Mouse (Mus musculus) neural tube, embryonic 13.5 days (tissue): ENCODE data around the gene Phf13. TPM values are rescaled to one million over a fixed set of nuclear protein-coding genes. Genes with fewer than 3 reads are reported as not detected.
A peak's percentile ranks its signal among the peaks of the same experiment; 100 is the strongest.

Experiments
- ATAC-seq: fragments of 200-750 bp; cut with Nextera tagmentation; 2 replicates; pipeline ENCODE4 v1.8.0; 2017; ENCODE audit warnings: low read depth, mild to moderate bottlenecking, moderate TSS enrichment, moderate library complexity
- H3K27ac ChIP-seq: fragments of 300-500 bp; sonication (generic); replicated peaks from 2 replicates; pipeline ENCODE4 v1.5.1; 2015; ENCODE audit warnings: moderate library complexity, mild to moderate bottlenecking, inconsistent platforms
- H3K27me3 ChIP-seq: fragments of 300-500 bp; sonication (generic); 2 replicates; pipeline ENCODE4 v1.6.1; 2015; ENCODE audit warnings: mild to moderate bottlenecking, inconsistent platforms
- H3K36me3 ChIP-seq: fragments of 300-500 bp; sonication (generic); 2 replicates; pipeline ENCODE4 v1.6.1; 2015; ENCODE audit warnings: mild to moderate bottlenecking, inconsistent platforms
- H3K4me1 ChIP-seq: fragments of 300-500 bp; sonication (generic); replicated peaks from 2 replicates; pipeline ENCODE4 v1.6.1; 2015; ENCODE audit warnings: inconsistent platforms
- H3K4me2 ChIP-seq: fragments of 300-500 bp; sonication (generic); 2 replicates; pipeline ENCODE4 v1.6.1; 2015; ENCODE audit warnings: inconsistent platforms, mild to moderate bottlenecking, moderate library complexity
- H3K4me3 ChIP-seq: fragments of 300-500 bp; sonication (generic); 2 replicates; pipeline ENCODE4 v1.5.1; 2015; ENCODE audit warnings: mild to moderate bottlenecking, inconsistent platforms
- H3K9ac ChIP-seq: fragments of 300-500 bp; sonication (generic); 2 replicates; pipeline ENCODE4 v1.6.1; 2015; ENCODE audit warnings: moderate library complexity, mild to moderate bottlenecking, inconsistent platforms
- H3K9me3 ChIP-seq: fragments of 300-500 bp; sonication (generic); 2 replicates; pipeline ENCODE4 v1.6.1; 2016; ENCODE audit warnings: inconsistent platforms
- WGBS: fragments of 180-500 bp; shearing (Covaris S2); methylation state at CpG from one replicate; pipeline ENCODE4 v1.1.7; 2015; 5-methylcytosine and 5-hydroxymethylcytosine counted together
- polyA plus RNA-seq: library from polyadenylated mRNA; unstranded; fragments of >200 nt; fragmentation: Nextera tagmentation; extraction: Ambion mirVana; gene quantifications from 2 replicates; pipeline ENCODE4 v1.2.1, GENCODE M21; 2015

The Phf13 gene
- polyA plus RNA-seq, 1 experiment from 2014 or later, result 19.1 TPM

DNA sequence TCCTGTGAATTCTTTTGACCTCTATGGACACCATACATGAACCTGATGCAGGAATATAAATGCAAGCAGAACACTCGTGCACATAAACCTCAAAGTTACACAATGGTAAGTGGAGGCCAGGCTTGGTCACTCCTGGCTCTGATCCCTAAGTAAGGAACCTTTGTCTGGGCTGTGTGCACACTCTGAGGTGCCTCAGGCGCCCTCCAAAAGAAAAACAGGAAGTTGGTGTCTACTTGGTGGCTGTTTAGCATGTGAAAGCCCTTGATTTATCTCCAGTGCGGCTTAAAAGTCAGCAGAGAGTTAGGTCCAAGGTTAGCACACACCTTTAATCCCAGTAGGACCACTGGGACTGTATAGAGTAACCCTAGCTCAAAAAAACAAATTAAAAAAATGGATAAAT lies 3.4 kb upstream of the Phf13 start:
- ATAC-seq, result no peak
- Histone ChIP-seq H3K27ac (no peak overlapping the region), H3K9ac (no peak overlapping the region), H3K4me2 (no peak overlapping the region), H3K4me1 (peaks cover 14% of the 10 kb centered on the region), H3K9me3 (no peaks in the 10 kb centered on the region), H3K27me3 (no peaks in the 10 kb centered on the region), H3K36me3 (no peaks in the 10 kb centered on the region), H3K4me3 (no peak overlapping the region)
- 51% methylated on average over 3 of the region's 3 CpGs for WGBS

DNA sequence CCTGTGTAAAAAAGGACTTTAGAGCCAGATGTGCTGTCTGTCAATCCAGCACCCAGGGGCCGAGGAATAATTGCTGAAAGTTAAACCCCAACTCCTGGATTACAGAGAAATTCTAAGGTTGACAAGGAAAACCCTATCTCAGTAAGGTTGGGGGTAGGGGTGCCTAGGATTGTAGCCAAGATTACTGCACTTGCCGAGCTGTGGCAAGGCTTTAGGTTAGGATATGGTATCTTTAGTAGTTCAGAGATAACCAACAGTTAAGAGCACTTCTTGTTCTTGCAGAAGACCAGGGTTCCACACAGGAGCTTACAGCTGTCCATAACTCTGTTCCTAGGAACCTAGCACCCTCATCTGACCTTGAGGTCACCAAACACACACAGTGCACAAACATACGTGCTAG lies 1.6 kb upstream of the Phf13 start:
- 79% methylated on average over 3 of the region's 3 CpGs for WGBS

DNA sequence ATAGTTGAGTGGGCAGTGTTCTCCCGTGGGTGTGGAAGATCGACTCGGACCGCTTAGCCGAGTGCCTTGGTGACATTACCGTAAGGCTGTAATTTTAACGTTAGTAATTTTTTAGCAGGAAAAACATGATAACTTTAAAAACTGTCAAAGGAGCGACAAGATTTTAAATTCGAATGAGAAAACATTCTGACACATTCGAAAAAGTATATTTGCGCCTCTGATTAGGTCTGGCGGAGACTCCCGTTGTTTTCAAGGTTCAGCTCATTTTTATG lies 829 bp upstream of the Phf13 start:
- H3K4me1 ChIP-seq, result peaks cover 29% of the 10 kb centered on the region
- H3K4me3 ChIP-seq, result peak overlapping the region; percentile 98
- H3K27me3 ChIP-seq, result no peaks in the 10 kb centered on the region
- H3K27ac ChIP-seq, result peak overlapping the region; percentile 89
- H3K4me2 ChIP-seq, result peak overlapping the region; percentile 66
- ATAC-seq, result no peak
- peaks cover 13% of the 10 kb centered on the region for H3K36me3 ChIP-seq
- 5% methylated on average over 13 of the region's 13 CpGs for WGBS
- peak overlapping the region; percentile 83 for H3K9ac ChIP-seq
- H3K9me3 ChIP-seq, result no peaks in the 10 kb centered on the region

More for the DNA sequence above, 1.6 kb upstream of the Phf13 start:
- Histone ChIP-seq H3K9me3 (no peaks in the 10 kb centered on the region), H3K4me2 (peak overlapping the region; percentile 66), H3K4me1 (peaks cover 29% of the 10 kb centered on the region), H3K9ac (peak overlapping the region; percentile 83), H3K36me3 (peaks cover 5% of the 10 kb centered on the region; the same call in 1 of the 2 replicates), H3K4me3 (peak overlapping the region; percentile 98), H3K27ac (no peak overlapping the region), H3K27me3 (no peaks in the 10 kb centered on the region)
- ATAC-seq, result no peak

DNA sequence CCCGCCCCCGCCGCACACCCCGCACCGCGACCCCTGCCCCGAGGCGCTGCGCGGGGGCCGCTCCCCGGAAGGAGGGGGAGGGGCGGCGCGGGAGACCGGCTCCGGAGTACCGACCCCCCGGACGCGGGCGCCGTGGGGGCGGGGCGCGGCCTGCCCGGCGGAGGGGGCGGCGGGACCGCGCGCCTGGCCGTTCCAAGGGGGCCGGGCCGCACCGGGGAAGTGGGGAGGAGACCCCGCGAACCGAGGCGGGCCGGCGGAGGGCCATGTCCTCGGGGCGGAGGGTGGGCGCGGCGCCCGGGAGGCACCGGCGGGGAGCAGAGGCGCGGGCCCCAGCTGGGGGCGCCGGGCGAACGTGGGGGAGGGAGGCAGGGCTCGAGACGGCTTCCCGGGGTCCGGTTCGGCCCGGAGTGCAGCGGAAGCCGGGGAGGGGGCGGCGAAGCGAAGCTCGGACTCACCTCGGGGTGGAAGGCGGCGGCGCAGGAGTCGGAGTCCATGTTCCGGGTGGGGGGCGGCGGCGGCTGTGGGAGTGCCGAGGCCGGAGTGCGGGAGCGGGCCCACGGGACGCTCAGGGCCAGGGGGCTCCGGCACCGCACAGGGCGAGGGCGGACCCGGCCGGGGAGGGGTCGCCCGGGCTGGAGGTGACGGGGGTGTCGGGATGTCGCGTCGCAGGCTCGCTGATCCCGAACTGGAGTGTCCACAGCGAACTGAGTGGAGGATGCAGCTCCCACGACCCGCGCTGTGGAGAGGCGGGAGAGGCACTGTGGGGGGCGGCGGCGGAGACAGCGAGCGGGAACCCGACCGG lies 486 bp downstream of the Phf13 start:
- Histone ChIP-seq H3K4me1 (peaks cover 29% of the 10 kb centered on the region), H3K4me2 (peak overlapping the region; percentile 84), H3K9me3 (no peaks in the 10 kb centered on the region), H3K4me3 (peak overlapping the region; percentile 98), H3K36me3 (peaks cover 27% of the 10 kb centered on the region), H3K27ac (peak overlapping the region; percentile 80), H3K27me3 (no peaks in the 10 kb centered on the region), H3K9ac (peak overlapping the region; percentile 96)
- 1% methylated on average over 69 of the region's 111 CpGs for WGBS
- peak; percentile 62 for ATAC-seq

DNA sequence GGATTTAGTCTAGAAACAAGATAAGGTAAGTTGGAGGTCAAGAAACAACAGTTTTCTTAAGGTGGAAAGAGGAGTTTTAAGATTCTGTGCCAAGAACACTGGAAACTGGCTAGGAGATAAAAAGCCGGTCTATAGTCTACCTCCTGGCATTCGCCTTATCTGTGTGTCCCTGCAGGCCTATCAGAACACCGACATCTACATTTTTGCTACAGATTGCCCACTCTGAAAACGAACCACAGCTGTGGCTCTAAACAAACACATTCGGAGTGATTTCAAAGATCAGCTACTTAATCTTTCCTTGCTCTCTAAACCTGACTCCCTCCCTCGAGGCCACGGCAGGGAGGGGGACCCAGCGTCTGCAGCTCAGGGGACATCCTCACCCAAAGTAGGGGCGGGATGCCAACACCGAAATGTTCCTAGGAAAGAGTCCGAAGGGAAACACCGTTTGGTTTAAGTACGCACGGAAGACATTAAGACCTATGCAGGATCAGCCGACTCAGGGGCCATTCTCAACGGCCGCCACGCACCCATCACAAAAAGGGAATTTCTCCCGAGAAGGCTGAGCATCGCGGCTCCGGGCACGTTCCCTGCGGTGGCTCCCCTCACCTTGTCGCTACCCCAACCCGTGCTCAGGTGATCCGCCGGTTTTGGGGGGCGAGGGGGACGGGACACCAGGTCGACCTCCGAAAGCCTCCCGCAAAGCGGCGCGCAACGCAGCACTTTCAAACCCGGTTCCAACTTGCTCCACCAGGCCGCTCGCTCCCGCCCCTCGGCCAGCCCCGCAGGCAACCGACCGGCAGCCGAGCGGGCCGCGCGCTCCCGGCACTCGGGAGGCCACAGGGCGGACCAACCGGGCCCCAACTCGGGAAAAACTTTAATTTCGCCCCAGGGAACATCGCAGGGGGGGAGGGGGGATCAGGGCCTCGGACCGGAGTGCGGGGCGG lies 1.6 kb downstream of the Phf13 start:
- no peaks in the 10 kb centered on the region for H3K27me3 ChIP-seq
- H3K27ac ChIP-seq, result peak overlapping the region; percentile 80
- no peak for ATAC-seq
- peak overlapping the region; percentile 84 for H3K4me2 ChIP-seq
- H3K9me3 ChIP-seq, result no peaks in the 10 kb centered on the region
- peak overlapping the region; percentile 98 for H3K4me3 ChIP-seq
- WGBS, result under 1% methylated on average over 57 of the region's 61 CpGs
- peak overlapping the region; percentile 96 for H3K9ac ChIP-seq
- peaks cover 34% of the 10 kb centered on the region for H3K36me3 ChIP-seq
- peaks cover 29% of the 10 kb centered on the region for H3K4me1 ChIP-seq

DNA sequence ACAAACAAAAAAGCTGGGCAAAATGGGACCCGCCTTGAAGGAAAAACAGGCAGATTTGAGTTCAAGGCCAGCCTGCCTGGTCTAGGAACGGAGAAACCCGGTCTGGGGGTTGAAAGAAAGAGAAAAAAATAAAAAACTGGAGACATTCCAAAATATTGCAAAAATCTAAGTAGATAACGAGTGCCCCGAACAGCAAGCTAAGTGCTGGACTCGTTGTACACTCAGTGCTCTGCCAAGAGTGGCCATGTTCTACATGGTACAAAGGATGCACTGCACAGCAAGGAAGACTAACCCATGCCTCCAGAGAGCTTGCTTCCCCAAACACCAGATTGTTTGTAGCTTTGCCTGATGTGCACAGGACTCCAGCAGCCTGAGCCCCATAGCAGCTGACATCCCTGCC lies 3.0 kb downstream of the Phf13 start:
- no peak overlapping the region for H3K27ac ChIP-seq
- 88% methylated on average over 6 of the region's 6 CpGs for WGBS
- peak overlapping the region; percentile 84 for H3K4me2 ChIP-seq
- no peaks in the 10 kb centered on the region for H3K9me3 ChIP-seq
- no peaks in the 10 kb centered on the region for H3K27me3 ChIP-seq
- no peak overlapping the region for H3K9ac ChIP-seq
- H3K4me3 ChIP-seq, result no peak overlapping the region
- ATAC-seq, result no peak
- H3K36me3 ChIP-seq, result peaks cover 34% of the 10 kb centered on the region
- H3K4me1 ChIP-seq, result peaks cover 35% of the 10 kb centered on the region

DNA sequence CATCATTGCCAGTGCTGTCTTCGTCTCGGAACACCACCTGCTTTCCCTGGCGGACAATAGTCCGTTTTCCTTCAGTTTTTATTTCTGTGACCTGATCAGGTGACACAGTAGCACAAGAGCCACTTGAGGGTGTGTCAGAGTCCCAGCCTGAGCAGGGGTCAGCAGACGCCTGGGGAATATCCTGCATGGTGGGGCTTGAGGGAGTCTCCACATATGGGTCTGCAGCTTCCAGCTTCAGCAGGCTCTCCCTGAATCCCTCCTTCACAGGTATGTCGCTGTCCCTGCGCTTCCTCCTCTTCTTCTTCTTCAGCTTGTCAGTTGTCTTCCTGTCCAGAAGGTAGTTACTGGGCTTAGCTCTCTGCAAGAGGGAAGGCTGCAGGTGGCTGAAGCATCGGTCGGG lies 4.0 kb downstream of the Phf13 start:
- Histone ChIP-seq H3K4me2 (no peak overlapping the region), H3K4me1 (peaks cover 37% of the 10 kb centered on the region), H3K27ac (no peak overlapping the region), H3K36me3 (peaks cover 34% of the 10 kb centered on the region), H3K4me3 (no peak overlapping the region), H3K9ac (no peak overlapping the region), H3K27me3 (no peaks in the 10 kb centered on the region), H3K9me3 (no peaks in the 10 kb centered on the region)
- 93% methylated on average over 9 of the region's 9 CpGs for WGBS
- no peak for ATAC-seq

DNA sequence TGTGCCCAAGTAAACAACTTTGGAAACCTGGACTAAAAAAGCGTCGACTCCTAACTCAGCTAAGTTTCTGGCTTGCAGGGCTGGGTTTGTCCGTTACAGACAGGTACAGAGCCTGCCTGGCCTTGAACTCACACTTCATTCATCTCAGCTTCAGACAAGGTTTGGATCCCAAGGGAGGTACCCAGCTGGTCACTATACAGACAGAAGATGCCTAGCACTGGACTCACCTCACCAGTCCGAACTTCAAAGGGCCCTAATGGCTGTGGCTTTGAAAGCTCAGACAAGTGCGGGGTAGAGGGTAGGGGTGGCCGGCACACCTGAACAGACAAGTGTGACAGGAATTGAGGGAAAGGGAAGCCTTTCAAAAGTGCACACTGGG lies 7.0 kb downstream of the Phf13 start:
- no peaks in the 10 kb centered on the region for H3K9me3 ChIP-seq
- WGBS, result 31% methylated on average over 6 of the region's 6 CpGs

DNA sequence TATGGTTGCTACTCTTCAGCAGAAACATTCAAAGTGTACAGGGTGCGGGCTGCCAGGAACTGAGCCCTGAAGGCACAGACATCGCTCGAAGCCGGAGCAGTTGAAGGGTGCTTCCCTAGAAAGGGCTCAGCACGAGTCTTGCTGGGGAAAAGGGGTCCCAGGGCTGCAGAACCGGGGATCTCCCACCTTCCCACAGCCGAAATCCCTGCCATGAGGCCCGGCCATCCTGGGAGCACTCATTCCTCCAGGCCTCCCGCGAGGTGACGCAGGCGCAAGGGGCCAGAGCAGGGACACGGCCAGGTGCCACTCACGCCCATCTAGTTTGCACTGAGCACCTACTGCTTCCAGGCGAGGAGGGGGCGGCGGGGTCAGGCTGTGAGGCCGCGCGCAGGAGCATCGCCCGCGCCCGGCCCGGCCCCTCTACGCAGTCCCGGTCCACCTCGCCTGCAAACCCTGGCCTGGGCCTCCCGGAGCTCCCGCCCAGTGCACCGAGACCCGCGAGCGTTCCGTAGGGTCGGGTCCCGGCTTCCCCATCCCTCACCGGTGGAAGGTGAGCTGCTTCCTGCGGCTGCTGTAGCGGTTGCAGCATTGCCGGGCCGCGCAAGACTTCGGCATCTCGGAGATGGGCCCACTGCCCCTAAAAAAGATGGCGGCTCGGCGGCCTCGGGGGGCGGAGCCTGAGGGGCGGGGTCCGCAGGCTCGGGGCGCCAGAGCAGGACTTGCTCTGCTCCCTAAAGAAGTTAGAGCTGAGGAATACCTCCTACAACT lies 7.5 kb downstream of the Phf13 start, which contains the start of gene Thap3:
Thap3 (minus strand) TSS at position 656 of the 768 bp plus-strand sequence.
- Histone ChIP-seq H3K9me3 (no peaks in the 10 kb centered on the region), H3K4me3 (peak within 1 kb of the TSS; percentile 83), H3K36me3 (peaks cover 49% of the 10 kb centered on the region), H3K4me1 (peaks cover 34% of the 10 kb centered on the region), H3K27ac (peak within 1 kb of the TSS; percentile 83), H3K27me3 (no peaks in the 10 kb centered on the region), H3K9ac (peak within 1 kb of the TSS; percentile 96), H3K4me2 (peak within 1 kb of the TSS; percentile 72)
- ATAC-seq, result peak; percentile 75
- WGBS, result under 1% methylated on average over 54 of the region's 54 CpGs

More for the DNA sequence above, 7.0 kb downstream of the Phf13 start:
- peaks cover 40% of the 10 kb centered on the region for H3K4me1 ChIP-seq
- peak overlapping the region; percentile 96 for H3K9ac ChIP-seq
- H3K27me3 ChIP-seq, result no peaks in the 10 kb centered on the region
- H3K4me3 ChIP-seq, result peak overlapping the region; percentile 83
- H3K27ac ChIP-seq, result peak overlapping the region; percentile 83; the same call in 1 of the 2 replicates
- ATAC-seq, result peak; percentile 8; the same call in 1 of the 2 replicates
- H3K4me2 ChIP-seq, result peak overlapping the region; percentile 72
- H3K36me3 ChIP-seq, result peaks cover 46% of the 10 kb centered on the region

DNA sequence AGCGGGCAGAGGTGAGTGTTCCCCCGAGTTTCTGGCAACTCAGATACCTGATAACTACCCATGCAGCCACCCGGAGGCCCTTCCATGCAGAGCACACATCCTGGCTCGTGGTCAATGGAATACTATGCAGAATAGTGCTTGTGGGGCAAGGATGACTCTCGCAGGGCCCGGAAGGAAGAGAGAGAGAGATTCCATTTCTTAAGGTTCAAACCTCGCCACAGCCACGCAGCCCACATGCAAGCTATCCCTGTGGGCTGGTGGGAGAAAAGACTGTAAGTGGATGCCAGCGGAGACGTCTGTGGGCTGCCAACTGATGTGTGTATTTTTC lies 8.1 kb downstream of the Phf13 start:
- Histone ChIP-seq H3K9me3 (no peaks in the 10 kb centered on the region), H3K27ac (peak overlapping the region; percentile 83), H3K4me2 (peak overlapping the region; percentile 72), H3K9ac (peak overlapping the region; percentile 96), H3K4me1 (peaks cover 30% of the 10 kb centered on the region), H3K36me3 (peaks cover 49% of the 10 kb centered on the region), H3K4me3 (peak overlapping the region; percentile 83), H3K27me3 (no peaks in the 10 kb centered on the region)
- ATAC-seq, result 0 out of 2 replicates have a peak, but pooled peaks have one; percentile 1
- 23% methylated on average over 10 of the region's 10 CpGs for WGBS

DNA sequence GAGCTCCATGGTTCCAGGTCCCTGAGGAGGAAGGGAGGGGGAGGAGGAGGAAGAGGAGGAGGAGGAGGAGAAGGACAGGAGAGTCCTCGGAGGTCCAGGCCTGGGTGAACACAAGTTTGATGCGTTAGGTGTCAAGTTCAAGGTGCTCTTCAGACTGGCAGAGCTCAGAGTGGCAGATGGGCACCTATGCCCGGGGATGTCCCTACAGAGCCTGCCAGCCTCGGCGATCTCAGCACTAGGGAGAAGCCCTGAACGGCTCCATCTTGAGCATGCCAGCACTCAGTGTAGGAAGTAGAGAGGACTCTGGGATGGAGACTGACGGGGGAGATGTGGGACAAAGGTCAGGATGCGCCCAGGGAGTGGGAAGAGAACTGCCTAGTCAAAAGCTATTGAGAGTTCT lies 9.4 kb downstream of the Phf13 start:
- Histone ChIP-seq H3K4me2 (no peak overlapping the region), H3K9me3 (no peaks in the 10 kb centered on the region), H3K4me1 (peaks cover 32% of the 10 kb centered on the region), H3K36me3 (peaks cover 45% of the 10 kb centered on the region), H3K9ac (no peak overlapping the region), H3K4me3 (no peak overlapping the region), H3K27ac (no peak overlapping the region), H3K27me3 (no peaks in the 10 kb centered on the region)
- 68% methylated on average over 8 of the region's 8 CpGs for WGBS
- no peak for ATAC-seq
